Mouse (Mus musculus) macrophage (primary cell): ENCODE measurements around the gene Arl3. TPM values are rescaled to one million over a fixed set of nuclear protein-coding genes. Genes with fewer than 3 reads are reported as not detected.

Experiments
- H3K27ac ChIP-seq: fragments of 350-480 bp; formaldehyde crosslinking; 2 replicates; pipeline ENCODE4 v1.9.0; 2021
- H3K36me3 ChIP-seq: fragments of 350-480 bp; formaldehyde crosslinking; 2 replicates; pipeline ENCODE4 v1.9.0; 2021; ENCODE audit errors: inconsistent target
- H3K4me3 ChIP-seq: fragments of 350-480 bp; formaldehyde crosslinking; 2 replicates; pipeline ENCODE4 v1.9.0; 2021; ENCODE audit errors: inconsistent target
- H3K79me2 ChIP-seq: fragments of 350-480 bp; formaldehyde crosslinking; 2 replicates; pipeline ENCODE4 v1.9.0; 2021; ENCODE audit errors: inconsistent target
- WGBS: methylation state at CpG from one replicate; pipeline ENCODE4 v1.1.7; 2026; ENCODE audit warnings: inconsistent platforms; ENCODE audit not compliant: missing documents; 5-methylcytosine and 5-hydroxymethylcytosine counted together
- polyA plus RNA-seq: library from polyadenylated mRNA; stranded (reverse); fragments of 250-400 nt; gene quantifications from 3 replicates; pipeline ENCODE4 v1.2.4, GENCODE M21; 2018; ENCODE audit warnings: inconsistent platforms

Arl3 gene
- polyA plus RNA-seq, 1 experiment from 2014 or later, result 78.5 TPM

DNA sequence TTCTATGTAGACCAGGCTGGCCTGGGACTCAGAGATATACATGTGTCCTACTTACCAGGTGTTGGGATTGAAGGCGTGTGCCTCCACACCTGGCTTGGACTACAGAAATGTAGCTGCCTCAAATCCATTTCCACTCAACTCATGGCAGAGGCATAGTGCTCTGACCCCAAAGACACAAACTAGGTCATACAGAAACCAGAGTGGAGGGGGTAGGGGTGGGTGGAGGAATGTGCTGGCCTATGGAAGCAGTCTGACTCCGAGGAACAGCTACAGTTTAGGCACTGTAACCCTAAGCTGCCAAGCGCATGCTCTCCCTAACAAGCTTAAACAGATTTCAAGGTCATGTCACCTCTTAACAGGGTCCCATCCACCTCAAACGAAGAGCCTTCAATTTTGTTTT is 9.4 kb downstream of the Arl3 start:
- no peak overlapping the region for H3K4me3 ChIP-seq

DNA sequence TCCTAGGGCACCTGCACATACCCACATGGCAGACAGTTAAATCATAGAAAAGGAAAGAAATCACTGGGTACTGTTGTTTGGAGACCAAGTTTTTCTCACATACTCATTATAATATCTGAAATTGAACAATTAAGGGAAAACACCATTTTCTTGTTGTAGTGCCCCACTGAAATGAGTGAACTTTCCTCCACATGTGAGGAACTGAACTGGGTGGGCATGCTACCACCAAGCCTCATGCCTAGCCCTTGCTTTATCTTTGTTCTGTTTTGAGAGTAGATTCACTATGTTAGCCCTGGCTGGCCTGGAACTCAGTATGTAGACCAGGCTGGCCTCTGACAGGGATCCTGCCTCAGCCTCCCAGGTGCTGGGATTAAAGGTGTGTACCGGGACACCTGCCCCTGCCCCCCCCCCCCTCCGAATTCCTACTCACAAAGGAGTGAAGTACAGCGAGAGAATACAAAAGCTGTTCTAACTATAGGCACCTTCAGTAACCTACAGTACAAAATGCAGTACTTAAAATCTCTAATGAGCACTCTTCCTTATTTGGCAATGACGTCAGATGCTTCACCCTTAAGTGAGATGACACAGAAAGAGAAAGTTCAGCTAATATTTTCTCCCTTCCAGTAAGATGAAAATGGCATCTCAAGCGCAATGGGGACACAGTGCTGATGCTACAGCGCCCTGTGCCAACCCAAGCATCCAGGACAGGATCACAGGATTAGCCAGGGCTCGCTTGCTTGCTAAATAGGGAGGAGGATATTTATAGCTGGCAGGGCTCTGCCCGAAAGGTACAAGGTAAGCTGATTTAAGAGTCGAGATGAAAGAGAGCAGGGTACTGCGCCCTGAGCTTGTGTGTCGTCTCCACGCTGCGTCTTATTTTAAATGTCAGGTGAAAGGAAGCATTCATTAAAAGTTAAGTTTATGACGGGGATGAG is 10.2 kb downstream of the Arl3 start:
- no peaks in the 10 kb centered on the region for H3K36me3 ChIP-seq
- H3K27ac ChIP-seq, result no peak overlapping the region
- 93% methylated on average over 14 of the region's 14 CpGs for WGBS
- H3K4me3 ChIP-seq, result no peak overlapping the region
- H3K79me2 ChIP-seq, result no peaks in the 10 kb centered on the region; the same call in 1 of the 2 replicates

More for the DNA sequence above, 9.4 kb downstream of the Arl3 start:
- WGBS, result 96% methylated on average over 4 of the region's 4 CpGs
- H3K36me3 ChIP-seq, result no peaks in the 10 kb centered on the region
- no peaks in the 10 kb centered on the region; the same call in 1 of the 2 replicates for H3K79me2 ChIP-seq
- H3K27ac ChIP-seq, result no peak overlapping the region

DNA sequence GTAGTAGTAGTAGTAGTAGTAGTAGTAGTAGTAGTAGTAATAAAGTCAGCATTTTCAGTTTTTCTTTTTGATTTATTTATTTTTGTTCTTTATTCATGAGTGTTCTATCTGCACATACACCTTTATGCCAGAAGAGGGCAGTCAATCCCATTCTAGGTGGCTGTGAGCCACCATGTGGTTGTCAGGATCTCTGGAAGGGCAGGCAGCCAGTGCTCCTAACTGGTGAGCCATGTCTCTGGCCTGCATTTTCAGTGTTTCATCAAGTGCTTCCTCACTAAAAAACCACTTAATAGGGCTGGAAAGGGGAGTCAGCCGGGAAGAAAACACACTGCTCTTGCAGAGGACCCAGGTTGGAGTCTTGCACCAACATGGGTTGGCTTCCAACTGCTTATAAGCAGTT is 10.9 kb downstream of the Arl3 start:
- no CpG with 5 or more reads among the region's 1 CpGs for WGBS
- Histone ChIP-seq H3K4me3 (no peak overlapping the region), H3K79me2 (no peaks in the 10 kb centered on the region), H3K36me3 (no peaks in the 10 kb centered on the region), H3K27ac (no peak overlapping the region)

DNA sequence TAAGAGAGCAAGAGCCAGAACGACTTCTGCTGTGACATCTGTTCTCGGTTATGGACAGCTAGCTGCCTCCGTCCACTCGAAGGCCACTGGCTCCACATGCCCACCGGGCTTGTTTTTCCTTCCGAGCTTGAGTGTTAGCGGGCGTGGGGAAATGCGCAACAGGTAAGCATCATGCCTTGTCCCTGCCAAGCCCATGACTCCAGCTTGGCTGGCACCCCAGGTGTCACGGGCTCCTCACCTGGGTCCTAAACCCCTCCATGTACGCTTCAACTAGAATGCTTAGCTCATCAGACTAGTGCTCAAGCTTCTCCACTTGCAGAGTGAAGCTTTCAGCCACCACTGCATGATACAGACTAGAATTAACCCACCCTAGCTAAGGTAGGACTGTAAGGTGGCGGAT is 14.4 kb downstream of the Arl3 start:
- no peaks in the 10 kb centered on the region for H3K79me2 ChIP-seq
- no peak overlapping the region for H3K27ac ChIP-seq
- WGBS, result 93% methylated on average over 12 of the region's 12 CpGs
- H3K4me3 ChIP-seq, result no peak overlapping the region
- H3K36me3 ChIP-seq, result no peaks in the 10 kb centered on the region

DNA sequence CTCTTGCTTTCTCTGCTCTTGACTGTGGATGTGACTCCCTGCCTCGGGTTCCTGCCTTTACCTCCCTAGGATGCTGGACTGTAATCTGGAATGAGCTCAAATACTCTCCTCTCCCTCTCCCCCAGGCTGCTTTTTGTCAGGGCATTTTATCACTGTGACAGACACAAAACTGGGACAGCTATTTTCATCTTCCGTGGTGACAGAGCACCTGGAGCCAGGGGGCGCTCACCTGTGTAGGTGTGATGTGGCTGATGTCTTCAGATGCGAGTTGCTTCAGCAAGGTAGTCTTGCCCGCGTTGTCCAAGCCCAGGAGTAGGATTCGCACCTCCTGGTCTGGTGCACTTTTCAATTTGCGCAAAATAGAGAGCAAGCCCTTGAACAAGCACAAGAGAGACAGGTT is 15.0 kb downstream of the Arl3 start:
- Histone ChIP-seq H3K36me3 (no peaks in the 10 kb centered on the region), H3K79me2 (no peaks in the 10 kb centered on the region), H3K4me3 (no peak overlapping the region), H3K27ac (no peak overlapping the region)
- 95% methylated on average over 8 of the region's 8 CpGs for WGBS

DNA sequence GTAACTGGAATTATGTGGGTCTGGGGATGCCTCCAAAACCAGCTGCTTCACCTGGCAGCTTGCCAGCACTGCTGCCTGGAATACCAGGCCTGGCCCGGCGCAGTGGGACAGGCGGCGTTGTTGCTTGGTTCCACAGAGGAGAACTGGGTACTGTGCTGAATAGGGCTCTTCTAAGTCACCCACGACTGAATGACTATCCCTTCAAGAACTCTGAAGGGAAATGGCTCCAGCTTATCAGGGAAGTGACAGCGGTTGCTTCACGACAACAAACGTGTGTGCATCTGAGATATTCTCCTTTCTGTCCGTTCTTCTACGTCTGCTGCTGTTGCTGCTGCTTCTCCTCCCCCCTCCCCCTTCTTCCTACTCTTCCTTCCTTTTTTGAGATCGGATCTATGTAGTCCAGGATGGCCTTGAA is 19.4 kb downstream of the Arl3 start:
- Histone ChIP-seq H3K36me3 (peaks cover 4% of the 10 kb centered on the region; the same call in 1 of the 2 replicates), H3K27ac (no peak overlapping the region), H3K4me3 (no peak overlapping the region), H3K79me2 (no peaks in the 10 kb centered on the region)
- 51% methylated on average over 11 of the region's 11 CpGs for WGBS

DNA sequence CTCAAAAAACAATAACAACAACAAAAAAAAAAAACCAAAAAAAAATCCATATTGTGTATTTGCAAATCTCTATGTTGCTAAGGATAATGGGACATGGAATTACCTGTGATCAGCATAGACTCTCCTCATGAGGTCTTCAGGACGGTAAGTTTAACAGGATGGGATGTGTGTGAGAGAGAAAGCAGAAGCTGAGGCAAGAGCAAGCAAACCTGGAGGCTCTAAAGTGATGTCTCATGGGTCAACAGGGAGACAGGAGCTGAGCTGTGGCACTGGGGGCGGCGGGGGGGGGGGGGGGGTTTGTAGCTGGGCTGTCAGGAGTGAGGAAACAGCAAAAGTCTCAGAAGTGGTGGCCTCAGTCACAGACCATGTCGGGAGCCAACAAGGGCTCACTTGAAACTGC is 20.5 kb downstream of the Arl3 start:
- H3K79me2 ChIP-seq, result no peaks in the 10 kb centered on the region
- 98% methylated on average over 4 of the region's 4 CpGs for WGBS
- H3K27ac ChIP-seq, result no peak overlapping the region
- H3K36me3 ChIP-seq, result peaks cover 4% of the 10 kb centered on the region; the same call in 1 of the 2 replicates
- H3K4me3 ChIP-seq, result no peak overlapping the region

DNA sequence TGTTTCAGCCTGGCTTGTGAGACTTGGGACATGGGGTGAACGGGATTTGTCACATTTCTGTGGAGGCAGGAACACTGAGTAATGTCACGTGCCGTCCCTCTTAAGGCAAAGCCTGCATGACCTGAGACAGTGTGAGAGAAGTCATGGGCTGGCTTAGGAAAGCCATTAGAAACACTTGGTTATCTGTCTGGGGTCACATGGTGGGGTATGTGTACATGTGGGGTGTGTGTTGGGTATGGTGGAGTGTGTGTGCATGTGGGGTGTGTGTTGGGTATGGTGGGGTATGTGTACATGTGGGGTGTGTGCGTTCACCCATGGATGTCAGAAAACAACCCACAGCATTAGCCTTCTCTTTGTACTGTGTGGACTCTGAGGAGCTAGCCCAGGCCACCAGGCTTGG is 22.6 kb downstream of the Arl3 start:
- Histone ChIP-seq H3K79me2 (no peaks in the 10 kb centered on the region), H3K4me3 (no peak overlapping the region), H3K27ac (no peak overlapping the region), H3K36me3 (peaks cover 4% of the 10 kb centered on the region; the same call in 1 of the 2 replicates)
- WGBS, result 92% methylated on average over 4 of the region's 4 CpGs

DNA sequence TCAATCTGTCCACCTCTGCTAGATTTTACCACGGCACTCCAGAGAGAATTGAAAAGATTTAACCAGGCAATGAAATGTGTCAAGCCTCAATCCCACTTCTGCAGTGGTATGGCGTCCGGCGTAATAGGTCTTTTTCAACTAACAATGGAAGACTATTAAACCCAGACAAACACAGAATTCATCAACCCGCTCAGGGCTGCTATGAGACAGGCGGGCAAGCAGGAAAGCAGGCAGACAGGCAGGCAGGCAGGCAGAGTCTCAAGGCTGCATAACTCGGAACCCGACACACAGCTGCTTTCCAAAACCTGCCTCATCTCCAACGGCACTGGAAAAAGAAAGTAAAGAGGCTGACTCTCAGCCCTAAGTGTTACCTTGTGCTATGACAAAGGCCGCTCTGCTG is 24.9 kb downstream of the Arl3 start:
- Histone ChIP-seq H3K4me3 (no peak overlapping the region), H3K27ac (no peak overlapping the region), H3K79me2 (no peaks in the 10 kb centered on the region), H3K36me3 (peaks cover 4% of the 10 kb centered on the region; the same call in 1 of the 2 replicates)
- WGBS, result 90% methylated on average over 8 of the region's 10 CpGs

DNA sequence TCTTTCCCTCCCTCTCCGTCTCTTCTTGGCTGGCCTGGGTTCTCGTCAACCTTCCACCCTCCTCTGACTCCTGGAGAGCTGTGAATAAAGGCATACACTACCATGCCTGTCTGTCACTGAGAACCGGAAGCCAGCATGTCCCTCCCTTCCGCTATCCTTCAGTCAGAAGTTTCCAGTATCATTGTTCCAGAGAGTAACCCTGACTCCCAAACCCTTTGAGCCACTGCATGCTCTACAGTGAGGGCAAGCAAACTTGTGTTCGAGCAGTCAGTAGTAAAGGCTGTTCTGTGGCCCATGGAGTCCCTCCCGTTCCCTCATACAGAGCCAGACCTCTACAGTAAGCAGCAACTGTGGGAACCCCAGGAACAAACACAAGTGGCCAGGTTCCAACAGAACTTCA is 25.4 kb downstream of the Arl3 start:
- H3K4me3 ChIP-seq, result no peak overlapping the region
- no peaks in the 10 kb centered on the region for H3K79me2 ChIP-seq
- whole genome bisulfite sequencing, result 92% methylated on average over 5 of the region's 6 CpGs
- peaks cover 4% of the 10 kb centered on the region; the same call in 1 of the 2 replicates for H3K36me3 ChIP-seq
- H3K27ac ChIP-seq, result no peak overlapping the region

DNA sequence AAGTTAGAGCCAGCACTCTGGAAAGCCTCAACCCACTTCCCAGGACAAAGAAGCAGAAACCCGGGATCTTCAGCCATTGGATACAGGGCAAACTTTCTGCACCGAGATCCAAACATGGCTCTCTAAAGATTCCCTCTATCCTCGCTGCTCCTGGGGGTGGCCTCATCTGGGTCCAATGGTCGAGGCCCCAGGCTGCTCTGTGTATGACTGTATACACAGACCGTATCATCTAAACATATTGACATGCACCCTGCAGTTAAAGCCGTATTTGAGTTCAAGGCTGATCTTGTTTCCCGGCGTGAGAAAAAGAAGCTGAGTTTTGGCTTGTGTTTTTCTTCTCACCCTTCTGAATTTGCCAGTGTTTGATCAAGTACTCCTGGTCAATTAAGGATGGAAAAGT is 30.2 kb downstream of the Arl3 start:
- 93% methylated on average over 8 of the region's 8 CpGs for WGBS
- H3K27ac ChIP-seq, result no peak overlapping the region

DNA sequence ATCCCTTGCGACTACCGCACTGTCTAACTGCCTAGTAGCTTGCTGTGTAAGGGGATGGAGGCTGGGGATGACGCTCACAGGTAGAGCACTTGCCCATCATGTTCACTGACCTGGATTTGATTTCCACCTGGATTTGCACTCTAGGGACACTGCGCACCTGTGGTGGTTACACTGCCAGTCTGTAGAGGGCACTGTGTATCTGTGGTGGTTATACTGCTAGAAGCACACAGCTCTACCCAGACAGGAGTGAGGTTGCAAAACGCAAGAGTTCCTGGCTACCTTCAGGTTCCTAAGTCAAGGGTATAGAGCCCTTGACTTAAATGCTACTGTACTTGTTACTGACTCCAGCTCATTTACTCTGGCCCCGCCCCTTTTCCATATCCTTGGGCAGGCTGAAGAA is 34.8 kb downstream of the Arl3 start:
- H3K4me3 ChIP-seq, result no peak overlapping the region
- 88% methylated on average over 6 of the region's 6 CpGs for WGBS
- H3K27ac ChIP-seq, result no peak overlapping the region

More for the DNA sequence above, 30.2 kb downstream of the Arl3 start:
- H3K79me2 ChIP-seq, result no peaks in the 10 kb centered on the region
- no peak overlapping the region for H3K4me3 ChIP-seq
- no peaks in the 10 kb centered on the region for H3K36me3 ChIP-seq

DNA sequence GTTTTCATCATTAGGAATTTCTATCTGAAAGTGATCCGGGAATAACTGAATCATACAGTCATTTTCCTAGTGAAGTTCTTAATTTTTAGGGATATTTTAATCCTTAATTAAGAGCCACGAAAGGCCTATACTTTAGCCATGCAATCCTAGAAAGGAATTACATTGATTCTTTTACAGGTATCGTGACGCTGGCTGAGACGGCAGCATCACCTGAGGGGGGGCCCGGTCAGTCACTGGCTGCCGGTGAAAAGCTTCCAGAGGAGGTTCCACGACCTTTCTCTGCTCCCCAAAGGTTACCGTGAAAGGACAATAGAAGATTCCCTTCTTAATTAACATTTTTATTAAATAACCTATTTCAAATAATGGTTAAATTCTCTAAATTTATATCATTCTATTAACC is 35.6 kb downstream of the Arl3 start:
- Histone ChIP-seq H3K36me3 (no peaks in the 10 kb centered on the region), H3K4me3 (no peak overlapping the region), H3K27ac (no peak overlapping the region), H3K79me2 (no peaks in the 10 kb centered on the region)
- 93% methylated on average over 9 of the region's 9 CpGs for WGBS

More for the DNA sequence above, 34.8 kb downstream of the Arl3 start:
- H3K79me2 ChIP-seq, result no peaks in the 10 kb centered on the region
- no peaks in the 10 kb centered on the region for H3K36me3 ChIP-seq

DNA sequence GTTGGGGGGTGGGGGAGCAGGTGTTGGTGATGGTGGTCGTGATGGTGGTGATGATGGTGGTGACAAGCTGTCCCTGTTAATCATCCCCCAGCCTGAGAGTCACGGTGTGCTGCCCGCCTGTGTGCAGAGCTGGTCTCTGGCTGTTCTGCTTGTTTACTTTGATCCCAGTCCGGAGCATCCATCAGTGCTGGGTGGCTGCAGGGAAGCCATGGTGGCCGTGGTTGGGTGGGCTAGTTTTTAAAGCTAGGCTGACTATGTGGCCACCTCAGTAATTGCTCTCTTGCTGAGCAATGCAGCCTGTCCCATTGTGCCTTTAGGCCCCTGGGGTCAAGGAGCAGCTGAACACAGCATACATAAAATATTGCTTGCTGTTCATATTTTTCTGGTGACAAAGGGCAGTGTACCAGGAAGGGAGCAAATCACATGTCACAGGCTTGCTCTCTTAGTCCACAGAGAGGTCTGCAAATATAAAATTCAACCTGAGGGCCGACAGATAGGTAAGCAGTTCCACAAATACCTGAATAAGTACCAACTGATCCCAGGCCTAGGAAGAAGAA is 38.4 kb downstream of the Arl3 start:
- H3K4me3 ChIP-seq, result no peak overlapping the region
- WGBS, result 81% methylated on average over 6 of the region's 6 CpGs
- H3K36me3 ChIP-seq, result no peaks in the 10 kb centered on the region
- H3K27ac ChIP-seq, result no peak overlapping the region
- no peaks in the 10 kb centered on the region for H3K79me2 ChIP-seq

DNA sequence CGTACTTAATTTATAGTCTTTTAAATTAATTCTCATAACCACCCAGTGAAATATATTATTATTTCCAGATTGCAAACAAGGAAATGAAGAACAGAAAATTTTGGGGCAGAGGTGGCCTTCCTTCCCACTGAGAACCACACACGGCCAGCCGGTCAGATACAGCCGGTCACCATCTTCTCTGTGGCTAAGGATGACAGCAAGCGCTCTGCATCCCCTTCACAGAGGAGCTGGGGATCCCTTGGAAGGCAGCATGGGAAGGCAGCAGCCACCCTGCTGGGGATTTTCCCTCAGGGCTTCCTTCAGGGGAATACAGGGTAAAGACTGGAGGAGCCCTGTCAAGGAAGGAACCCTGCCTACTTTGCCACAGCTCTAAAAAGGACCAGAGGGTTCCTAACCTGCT is 39.5 kb downstream of the Arl3 start:
- WGBS, result 90% methylated on average over 5 of the region's 5 CpGs
- no peaks in the 10 kb centered on the region for H3K79me2 ChIP-seq
- H3K4me3 ChIP-seq, result no peak overlapping the region
- no peaks in the 10 kb centered on the region for H3K36me3 ChIP-seq
- no peak overlapping the region for H3K27ac ChIP-seq
